Mouse (Mus musculus) lung, adult 2 months (tissue): Measurements from ENCODE around the gene Fam69a.

Experiments used
- CTCF ChIP-seq: fragments of 200-500 bp; IDR thresholded peaks from 2 replicates; pipeline ENCODE4 v1.5.1; 2011; ENCODE audit warnings: mild to moderate bottlenecking, low read length, control low read depth; ENCODE audit not compliant: insufficient read depth
- POLR2A ChIP-seq: fragments of 200-500 bp; IDR thresholded peaks from 2 replicates; pipeline ENCODE4 v1.6.1; 2011; ENCODE audit warnings: low read depth, mild to moderate bottlenecking, control low read depth, low read length, borderline replicate concordance; ENCODE audit errors: extremely low read depth

DNA sequence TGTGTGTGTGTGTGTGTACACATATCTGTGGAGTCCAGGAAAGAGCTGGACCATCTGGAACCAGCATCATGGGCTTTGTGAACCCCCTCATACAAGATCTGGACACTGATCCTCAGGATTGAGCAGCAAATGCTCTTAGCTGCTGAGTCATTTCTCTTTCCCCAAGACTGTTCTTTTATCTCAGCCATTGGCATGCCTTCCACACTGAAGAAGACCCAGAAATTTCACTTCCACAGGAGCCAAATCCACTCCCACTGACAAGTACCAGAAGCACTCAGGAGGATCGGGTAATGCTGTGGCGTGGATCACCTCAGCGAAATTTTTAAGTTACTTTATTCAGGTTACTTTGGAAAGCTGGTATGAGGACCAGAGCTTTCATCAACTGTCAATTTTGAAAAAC is 18.8 kb downstream of the Fam69a start:
- TF ChIP-seq CTCF (no peak), POLR2A (no peak)
